Mouse (Mus musculus): Measurements from ENCODE around the gene St3gal6. TPM values are rescaled to one million over a fixed set of nuclear protein-coding genes. Genes with fewer than 3 reads are reported as not detected.
A peak's percentile ranks its signal among the peaks of the same experiment; 100 is the strongest.

The St3gal6 gene
- total and polyA plus RNA-seq, 3 experiments = 4.0 to 8.9 TPM; not detected in 1

- Histone ChIP-seq H3K9ac (ENCODE audit: control insufficient read depth, low read depth, low read length, poor library complexity, severe bottlenecking) (no peak overlapping the region), H3K9me3 (replicated peaks; ENCODE audit: insufficient read depth, low read length) (no peaks in the 10 kb centered on the region), H3K4me3 (ENCODE audit: control insufficient read depth in 1 of 2, insufficient read depth in 1 of 2, low read depth in 2 of 2, low read length in 2 of 2) (no peak overlapping the region), H3K27me3 (ENCODE audit: control insufficient read depth in 1 of 2, insufficient read depth in 2 of 2, low read length in 2 of 2) (no peaks in the 10 kb centered on the region), H3K4me1 (ENCODE audit: control insufficient read depth in 1 of 2, insufficient read depth in 2 of 2, low read length in 2 of 2) (peaks cover 11 to 13% of the 10 kb centered on the region in 2 experiments), H3K36me3 (ENCODE audit: control insufficient read depth in 1 of 2, insufficient read depth in 2 of 2, low read length in 2 of 2) (peaks cover 0 to 12% of the 10 kb centered on the region in 2 experiments; a peak in 2 of 4 replicates), H3K79me2 (ENCODE audit: control insufficient read depth, insufficient read depth, low read length, poor library complexity) (no peaks in the 10 kb centered on the region), H3K27ac (ENCODE audit: control insufficient read depth, low read depth, low read length) (no peak overlapping the region)
- TF ChIP-seq ZKSCAN1 (IDR thresholded peaks at IDR 0.05; ENCODE audit: low read depth, low read length) (no peak), TBP (IDR thresholded peaks at IDR 0.05; ENCODE audit: low read depth, low read length) (no peak), SMC3 (IDR thresholded peaks at IDR 0.05; ENCODE audit: low read depth, low read length) (no peak), USF1 (IDR thresholded peaks at IDR 0.05; ENCODE audit: low read depth, low read length) (no peak), GABPA (IDR thresholded peaks at IDR 0.05; ENCODE audit: low read depth, low read length) (no peak), RCOR1 (IDR thresholded peaks at IDR 0.05; ENCODE audit: low read depth, low read length) (no peak), UBTF (IDR thresholded peaks at IDR 0.05; ENCODE audit: borderline replicate concordance, insufficient read depth, low read depth, low read length) (no peak), MYB (IDR thresholded peaks at IDR 0.05; ENCODE audit: low read depth, low read length) (no peak), MAFK (IDR thresholded peaks at IDR 0.05; ENCODE audit: borderline replicate concordance, low read depth, low read length) (no peak), E2F4 (IDR thresholded peaks at IDR 0.05; ENCODE audit: borderline replicate concordance, low read depth, low read length) (no peak)
- DNase-seq (ENCODE audit: low read depth, low spot score) = no peak
Observed at GRCm38 (mm10) chr16:58504945-58505344, 19.1 kb downstream of the St3gal6 start.

DNA sequence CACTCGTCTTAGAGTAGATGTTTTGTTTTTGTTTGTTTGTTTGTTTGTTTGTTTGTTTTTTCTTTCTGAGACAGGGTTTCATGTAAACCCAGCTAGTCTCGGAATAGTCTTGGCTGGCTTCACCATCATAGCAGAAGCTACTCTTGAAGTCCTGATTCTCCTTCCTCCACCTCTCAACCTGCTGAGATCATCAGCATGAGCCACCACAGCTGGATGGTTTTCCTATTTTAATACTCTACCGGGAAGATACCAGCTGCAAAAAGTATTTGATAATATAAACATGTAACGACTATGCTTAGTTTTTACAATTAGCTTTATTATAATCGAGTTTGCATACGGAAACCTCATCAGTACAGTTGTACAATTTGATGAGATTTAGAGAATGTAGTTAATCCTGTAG lies 21.5 kb downstream of the St3gal6 start:
- Histone ChIP-seq H3K4me1 (ENCODE audit: control insufficient read depth in 1 of 2, insufficient read depth in 2 of 2, low read length in 2 of 2) (peaks cover 29 to 35% of the 10 kb centered on the region in 2 experiments), H3K27me3 (ENCODE audit: control insufficient read depth in 1 of 2, insufficient read depth in 2 of 2, low read length in 2 of 2) (no peaks in the 10 kb centered on the region), H3K4me3 (ENCODE audit: control insufficient read depth in 1 of 2, insufficient read depth in 1 of 2, low read depth in 2 of 2, low read length in 2 of 2) (peak overlapping the region in 1 of 2 experiments; percentile 10; a peak in 2 of 4 replicates), H3K36me3 (ENCODE audit: control insufficient read depth in 1 of 2, insufficient read depth in 2 of 2, low read length in 2 of 2) (peaks cover 0 to 33% of the 10 kb centered on the region in 2 experiments; a peak in 2 of 4 replicates), H3K27ac (ENCODE audit: control insufficient read depth, low read depth, low read length) (peak overlapping the region; percentile 80), H3K79me2 (ENCODE audit: control insufficient read depth, insufficient read depth, low read length, poor library complexity) (no peaks in the 10 kb centered on the region), H3K9me3 (replicated peaks; ENCODE audit: insufficient read depth, low read length) (no peaks in the 10 kb centered on the region), H3K9ac (ENCODE audit: control insufficient read depth, low read depth, low read length, poor library complexity, severe bottlenecking) (no peak overlapping the region; the same call in 1 of the 2 replicates)
- TF ChIP-seq MXI1 (IDR thresholded peaks at IDR 0.05; ENCODE audit: low read depth, low read length) (no peak), E2F4 (IDR thresholded peaks at IDR 0.05; ENCODE audit: borderline replicate concordance, low read depth, low read length) (no peak), ZC3H11A (IDR thresholded peaks at IDR 0.05; ENCODE audit: low read depth, low read length) (no peak), UBTF (IDR thresholded peaks at IDR 0.05; ENCODE audit: borderline replicate concordance, insufficient read depth, low read depth, low read length) (no peak), POLR2AphosphoS5 (IDR thresholded peaks at IDR 0.05; ENCODE audit: borderline replicate concordance, low read depth, low read length) (no peak), POLR2A (IDR thresholded peaks at IDR 0.05; ENCODE audit: control insufficient read depth in 1 of 2, insufficient read depth in 1 of 2, low read depth in 1 of 2, low read length in 2 of 2, poor library complexity in 1 of 2) (no peak), JUND (IDR thresholded peaks at IDR 0.05; ENCODE audit: low read depth, low read length) (no peak), MAX (IDR thresholded peaks at IDR 0.05; ENCODE audit: low read length) (no peak), RAD21 (IDR thresholded peaks at IDR 0.05; ENCODE audit: low read depth, low read length) (no peak), MAZ (IDR thresholded peaks at IDR 0.05; ENCODE audit: low read depth, low read length) (no peak)
- peak; percentile 26 for DNase-seq (ENCODE audit: low read depth, low spot score)

Measured in MEL (cell line).